Mouse (Mus musculus) erythroblast, embryonic 14.5 days (primary cell): Measurements from ENCODE around the gene Iqcd. TPM values are rescaled to one million over a fixed set of nuclear protein-coding genes. Genes with fewer than 3 reads are reported as not detected.

Experiments
- H3K27me3 ChIP-seq: 2 replicates; pipeline ENCODE4 v1.6.1; 2012; ENCODE audit warnings: inconsistent platforms; ENCODE audit not compliant: control insufficient read depth
- H3K36me3 ChIP-seq: 2 replicates; pipeline ENCODE4 v1.6.1; 2012; ENCODE audit warnings: mild to moderate bottlenecking, inconsistent platforms; ENCODE audit not compliant: control insufficient read depth
- H3K4me1 ChIP-seq: 2 replicates; pipeline ENCODE4 v1.6.1; 2012; ENCODE audit warnings: inconsistent platforms; ENCODE audit not compliant: control insufficient read depth
- H3K4me3 ChIP-seq: replicated peaks from 2 replicates; pipeline ENCODE3; 2012; ENCODE audit warnings: moderate library complexity, mild to moderate bottlenecking, inconsistent platforms
- H3K9me3 ChIP-seq: 2 replicates; pipeline ENCODE4 v1.6.1; 2012; ENCODE audit warnings: low read length, inconsistent platforms, mixed read lengths; ENCODE audit not compliant: control insufficient read depth
- GATA1 ChIP-seq: IDR thresholded peaks from 2 replicates; pipeline ENCODE4 v1.6.1; 2012; ENCODE audit warnings: low read length, inconsistent platforms, mixed read lengths
- TAL1 ChIP-seq: IDR thresholded peaks from 3 replicates; pipeline ENCODE4 v1.6.1; 2012; ENCODE audit warnings: low read length, inconsistent platforms, mixed read lengths
- polyA plus RNA-seq: library from polyadenylated mRNA; stranded (reverse); fragments of >175 nt; gene quantifications from 2 replicates; pipeline ENCODE4 v1.2.3, GENCODE M21; 2012

Gene Iqcd
- polyA plus RNA-seq, 1 experiment: 1.3 TPM

GRCm38 (mm10) chr5:120562956-120563913 lies 25.6 kb upstream of the Iqcd start:
- H3K4me1 ChIP-seq: peaks cover 57% of the 10 kb centered on the region
- H3K9me3 ChIP-seq: no peaks in the 10 kb centered on the region
- H3K36me3 ChIP-seq: peaks cover 84% of the 10 kb centered on the region
- no peak overlapping the region for H3K4me3 ChIP-seq
- TF ChIP-seq GATA1: no peak
- no peak for TF ChIP-seq TAL1
- no peaks in the 10 kb centered on the region for H3K27me3 ChIP-seq

- Histone ChIP-seq H3K9me3 (no peaks in the 10 kb centered on the region), H3K36me3 (peaks cover 84% of the 10 kb centered on the region), H3K4me3 (no peak overlapping the region), H3K27me3 (no peaks in the 10 kb centered on the region), H3K4me1 (peaks cover 53% of the 10 kb centered on the region)
- no peak for TF ChIP-seq GATA1
- TF ChIP-seq TAL1: no peak
Observed at GRCm38 (mm10) chr5:120563914-120564311, 24.9 kb upstream of the Iqcd start.

GRCm38 (mm10) chr5:120565171-120565905 lies 23.5 kb upstream of the Iqcd start:
- peaks cover 52% of the 10 kb centered on the region for H3K4me1 ChIP-seq

GRCm38 (mm10) chr5:120566101-120566500 lies 22.7 kb upstream of the Iqcd start:
- Histone ChIP-seq H3K36me3 (peaks cover 87% of the 10 kb centered on the region), H3K9me3 (no peaks in the 10 kb centered on the region), H3K4me1 (peaks cover 48% of the 10 kb centered on the region), H3K27me3 (no peaks in the 10 kb centered on the region), H3K4me3 (no peak overlapping the region)
- TF ChIP-seq GATA1 (no peak), TAL1 (no peak)

More at GRCm38 (mm10) chr5:120565171-120565905, 23.5 kb upstream of the Iqcd start:
- Histone ChIP-seq H3K27me3 (no peaks in the 10 kb centered on the region), H3K4me3 (no peak overlapping the region), H3K9me3 (no peaks in the 10 kb centered on the region), H3K36me3 (peaks cover 83% of the 10 kb centered on the region)
- no peak for TF ChIP-seq GATA1
- TF ChIP-seq TAL1: no peak

GRCm38 (mm10) chr5:120566681-120567252 lies 22.0 kb upstream of the Iqcd start:
- TF ChIP-seq TAL1 (no peak), GATA1 (no peak)
- Histone ChIP-seq H3K4me3 (no peak overlapping the region), H3K27me3 (no peaks in the 10 kb centered on the region), H3K4me1 (peaks cover 51% of the 10 kb centered on the region), H3K9me3 (no peaks in the 10 kb centered on the region), H3K36me3 (peaks cover 92% of the 10 kb centered on the region)

GRCm38 (mm10) chr5:120567253-120567701 lies 21.5 kb upstream of the Iqcd start:
- peaks cover 47% of the 10 kb centered on the region for H3K4me1 ChIP-seq
- H3K27me3 ChIP-seq: no peaks in the 10 kb centered on the region
- H3K4me3 ChIP-seq: no peak overlapping the region
- peaks cover 91% of the 10 kb centered on the region for H3K36me3 ChIP-seq
- H3K9me3 ChIP-seq: no peaks in the 10 kb centered on the region
- TF ChIP-seq GATA1 (no peak), TAL1 (no peak)

GRCm38 (mm10) chr5:120567761-120568211 lies 21.0 kb upstream of the Iqcd start:
- H3K4me1 ChIP-seq: peaks cover 48% of the 10 kb centered on the region
- H3K36me3 ChIP-seq: peaks cover 94% of the 10 kb centered on the region

GRCm38 (mm10) chr5:120568336-120568768 lies 20.5 kb upstream of the Iqcd start:
- peaks cover 49% of the 10 kb centered on the region for H3K4me1 ChIP-seq

More at GRCm38 (mm10) chr5:120567761-120568211, 21.0 kb upstream of the Iqcd start:
- TF ChIP-seq GATA1 (no peak), TAL1 (no peak)
- Histone ChIP-seq H3K9me3 (no peaks in the 10 kb centered on the region), H3K4me3 (no peak overlapping the region), H3K27me3 (no peaks in the 10 kb centered on the region)

GRCm38 (mm10) chr5:120568964-120569363 lies 19.9 kb upstream of the Iqcd start:
- H3K36me3 ChIP-seq: peaks cover 95% of the 10 kb centered on the region
- H3K4me3 ChIP-seq: no peak overlapping the region
- H3K4me1 ChIP-seq: peaks cover 50% of the 10 kb centered on the region
- no peaks in the 10 kb centered on the region for H3K9me3 ChIP-seq
- no peaks in the 10 kb centered on the region for H3K27me3 ChIP-seq
- TF ChIP-seq GATA1: no peak
- no peak for TF ChIP-seq TAL1

More at GRCm38 (mm10) chr5:120568336-120568768, 20.5 kb upstream of the Iqcd start:
- Histone ChIP-seq H3K9me3 (no peaks in the 10 kb centered on the region), H3K27me3 (no peaks in the 10 kb centered on the region), H3K36me3 (peaks cover 94% of the 10 kb centered on the region), H3K4me3 (no peak overlapping the region)
- TF ChIP-seq GATA1 (no peak), TAL1 (no peak)
